Mouse (Mus musculus) kidney, embryonic 14.5 days (tissue): ENCODE results near the gene Olfr1278. TPM values are rescaled to one million over a fixed set of nuclear protein-coding genes. Genes with fewer than 3 reads are reported as not detected.

ENCODE experiments used
- polyA plus RNA-seq: library from polyadenylated mRNA; unstranded; fragments of >200 nt; fragmentation: Nextera tagmentation; extraction: Ambion mirVana; gene quantifications from 2 replicates; pipeline ENCODE4 v1.2.1, GENCODE M21; 2014

Gene Olfr1278
- polyA plus RNA-seq, 1 experiment from 2014 or later = not detected

Other genes with a start within 250 kb of the Olfr1278 start
- gene Gm13941, start 184.2 kb upstream of the Olfr1278 start, polyA plus RNA-seq = not detected in 2 replicates
- gene Gm15130, start 137.2 kb upstream of the Olfr1278 start, polyA plus RNA-seq = not detected in 2 replicates
- not detected in 2 replicates for gene 4930430A15Rik, start 60.5 kb upstream of the Olfr1278 start, polyA plus RNA-seq
- gene Olfr1275, start 54.9 kb upstream of the Olfr1278 start, polyA plus RNA-seq = not detected in 2 replicates
- gene Olfr1276, start 35.6 kb upstream of the Olfr1278 start, polyA plus RNA-seq = not detected in 2 replicates
- gene Olfr1277, start 16.0 kb upstream of the Olfr1278 start, polyA plus RNA-seq = not detected in 2 replicates
- gene Olfr1279, start 10.5 kb downstream of the Olfr1278 start, polyA plus RNA-seq = not detected in 2 replicates
- not detected in 2 replicates for gene Olfr1280, start 23.9 kb downstream of the Olfr1278 start, polyA plus RNA-seq
- gene Olfr1281, start 36.4 kb downstream of the Olfr1278 start, polyA plus RNA-seq = not detected in 2 replicates
- not detected in 2 replicates for gene Olfr1282, start 45.9 kb downstream of the Olfr1278 start, polyA plus RNA-seq
- gene Olfr1283, start 76.7 kb downstream of the Olfr1278 start, polyA plus RNA-seq = not detected in 2 replicates
- not detected in 2 replicates for gene Olfr1284, start 85.4 kb downstream of the Olfr1278 start, polyA plus RNA-seq
- gene Olfr1286, start 133.0 kb downstream of the Olfr1278 start, polyA plus RNA-seq = not detected in 2 replicates
- not detected in 2 replicates for gene Olfr1287, start 159.0 kb downstream of the Olfr1278 start, polyA plus RNA-seq
- not detected in 2 replicates for gene Olfr1288, start 184.0 kb downstream of the Olfr1278 start, polyA plus RNA-seq
- not detected in 2 replicates for gene Olfr1289, start 190.7 kb downstream of the Olfr1278 start, polyA plus RNA-seq
- not detected in 2 replicates for gene Olfr1290, start 203.7 kb downstream of the Olfr1278 start, polyA plus RNA-seq
- gene Olfr1291-ps1, start 207.0 kb downstream of the Olfr1278 start, polyA plus RNA-seq = not detected in 2 replicates
- gene Olfr1293-ps, start 235.1 kb downstream of the Olfr1278 start, polyA plus RNA-seq = not detected in 2 replicates